Mouse (Mus musculus) liver, embryonic 12.5 days (tissue): Measurements from ENCODE around the gene Alpl. TPM values are rescaled to one million over a fixed set of nuclear protein-coding genes. Genes with fewer than 3 reads are reported as not detected.

Experiments
- ATAC-seq: fragments of 200-750 bp; cut with Nextera tagmentation; 2 replicates; pipeline ENCODE4 v1.8.0; 2017; ENCODE audit warnings: moderate number of reproducible peaks, mild to moderate bottlenecking, moderate library complexity
- H3K27ac ChIP-seq: fragments of 300-500 bp; sonication (generic); 2 replicates; pipeline ENCODE4 v1.5.1; 2016; ENCODE audit warnings: mild to moderate bottlenecking
- H3K27me3 ChIP-seq: fragments of 300-500 bp; sonication (generic); replicated peaks from 2 replicates; pipeline ENCODE4 v1.6.1; 2016; ENCODE audit warnings: mild to moderate bottlenecking, moderate library complexity
- H3K36me3 ChIP-seq: fragments of 300-500 bp; sonication (generic); 2 replicates; pipeline ENCODE4 v1.6.1; 2016; ENCODE audit warnings: mild to moderate bottlenecking, moderate library complexity
- H3K4me1 ChIP-seq: fragments of 300-500 bp; sonication (generic); 2 replicates; pipeline ENCODE4 v1.6.1; 2016
- H3K4me2 ChIP-seq: fragments of 300-500 bp; sonication (generic); 2 replicates; pipeline ENCODE4 v1.6.1; 2016; ENCODE audit warnings: mild to moderate bottlenecking, moderate library complexity
- H3K4me3 ChIP-seq: fragments of 300-500 bp; sonication (generic); 2 replicates; pipeline ENCODE4 v1.5.1; 2016; ENCODE audit warnings: mild to moderate bottlenecking, moderate library complexity
- H3K9ac ChIP-seq: fragments of 300-500 bp; sonication (generic); 2 replicates; pipeline ENCODE4 v1.6.1; 2016; ENCODE audit warnings: mild to moderate bottlenecking, moderate library complexity
- H3K9me3 ChIP-seq: fragments of 300-500 bp; sonication (generic); replicated peaks from 2 replicates; pipeline ENCODE4 v1.6.1; 2016; ENCODE audit warnings: mild to moderate bottlenecking, moderate library complexity
- WGBS: fragments of 180-500 bp; shearing (Covaris S2); methylation state at CpG from one replicate; pipeline ENCODE4 v1.1.7; 2016; ENCODE audit not compliant: insufficient replicate concordance; 5-methylcytosine and 5-hydroxymethylcytosine counted together
- polyA plus RNA-seq: library from polyadenylated mRNA; unstranded; fragments of >200 nt; fragmentation: Nextera tagmentation; extraction: Ambion mirVana; gene quantifications from 2 replicates; pipeline ENCODE4 v1.2.1, GENCODE M21; 2016

Alpl gene
- polyA plus RNA-seq, 1 experiment from 2014 or later: 5.1 TPM

DNA sequence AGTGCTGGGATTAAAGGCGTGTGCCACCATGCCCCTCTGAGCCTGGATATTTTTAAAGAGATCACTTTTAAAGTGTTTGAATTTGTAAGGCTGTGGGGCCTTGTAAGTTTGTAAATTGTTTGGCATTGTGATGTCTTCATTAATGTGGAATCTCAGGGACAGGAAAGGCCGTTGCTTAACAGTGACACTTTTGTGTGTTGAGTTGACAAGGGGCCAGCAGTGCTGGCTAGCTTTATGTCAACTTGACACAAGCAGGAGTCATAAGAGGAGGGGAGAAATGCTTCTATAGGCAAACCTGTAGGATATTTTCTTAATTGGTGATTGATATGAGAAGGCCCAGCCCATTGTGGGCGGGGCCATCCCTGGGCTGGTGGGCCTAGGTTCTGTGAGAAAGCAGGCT lies 15.2 kb downstream of the Alpl start:
- Histone ChIP-seq H3K4me3 (no peak overlapping the region), H3K9ac (no peak overlapping the region), H3K27ac (no peak overlapping the region), H3K27me3 (peaks cover 35% of the 10 kb centered on the region), H3K4me1 (peaks cover 5% of the 10 kb centered on the region), H3K36me3 (no peaks in the 10 kb centered on the region), H3K4me2 (no peak overlapping the region), H3K9me3 (no peaks in the 10 kb centered on the region)
- WGBS: 56% methylated on average over 3 of the region's 3 CpGs
- no peak for ATAC-seq

DNA sequence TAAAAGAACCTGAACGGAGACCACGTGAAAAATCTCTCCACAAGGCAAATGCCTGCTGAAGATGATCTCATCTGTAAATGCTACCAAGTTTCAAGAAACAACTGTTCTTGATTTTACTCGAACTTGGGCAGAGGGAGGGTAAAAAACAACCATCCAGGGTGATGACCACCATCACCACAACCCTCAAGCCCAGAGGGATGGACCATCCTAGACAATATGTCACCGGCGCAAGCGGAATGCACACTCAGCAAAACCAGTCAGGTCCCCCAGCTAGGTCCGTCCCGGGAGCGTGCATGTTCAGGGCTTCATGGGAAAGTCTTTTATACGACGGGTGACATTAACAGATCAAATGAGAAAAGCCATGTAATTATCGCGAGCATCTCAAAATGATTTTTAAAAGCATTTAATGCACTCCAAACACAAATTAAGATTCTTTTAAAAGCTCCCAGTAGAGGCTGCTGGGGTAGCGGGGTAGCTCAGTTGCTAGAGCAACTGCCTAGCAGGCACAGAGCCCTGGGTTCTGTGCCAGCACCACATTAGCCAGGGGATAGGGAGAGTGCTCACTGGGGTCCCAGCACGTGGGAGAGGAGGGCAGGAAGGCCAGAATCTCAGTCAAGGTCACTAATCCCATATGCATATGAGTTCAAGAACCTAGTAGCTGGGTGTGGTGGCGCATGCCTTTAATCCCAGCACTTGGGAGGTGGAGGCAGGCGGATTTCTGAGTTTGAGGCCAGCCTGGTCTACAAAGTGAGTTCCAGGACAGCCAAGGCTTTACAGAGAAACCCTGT lies 17.6 kb downstream of the Alpl start:
- H3K27me3 ChIP-seq: peaks cover 26% of the 10 kb centered on the region
- H3K4me3 ChIP-seq: no peak overlapping the region
- H3K27ac ChIP-seq: no peak overlapping the region
- H3K9me3 ChIP-seq: no peaks in the 10 kb centered on the region
- H3K9ac ChIP-seq: no peak overlapping the region
- ATAC-seq: no peak
- no peak overlapping the region for H3K4me2 ChIP-seq
- H3K4me1 ChIP-seq: no peaks in the 10 kb centered on the region
- no peaks in the 10 kb centered on the region for H3K36me3 ChIP-seq
- WGBS: 69% methylated on average over 17 of the region's 17 CpGs

DNA sequence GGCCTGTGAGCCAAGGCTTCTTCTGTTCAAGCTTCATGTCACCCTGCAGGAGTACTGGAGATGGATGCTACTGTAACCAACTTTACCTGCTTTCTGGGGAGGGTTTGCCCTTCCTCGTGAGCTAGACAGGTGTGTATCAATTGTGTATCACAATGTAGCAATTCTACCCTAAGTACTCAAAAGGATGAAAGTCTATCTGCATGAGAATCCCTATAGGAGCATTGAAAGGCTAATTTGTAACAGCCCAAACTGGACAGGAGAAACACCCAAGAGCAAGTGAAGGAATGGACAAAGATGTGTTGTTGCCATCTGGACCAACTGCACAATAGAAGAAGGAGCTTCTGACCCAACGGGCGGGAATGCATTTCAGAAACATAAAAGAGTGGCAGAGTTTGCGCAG lies 18.3 kb downstream of the Alpl start:
- H3K9me3 ChIP-seq: no peaks in the 10 kb centered on the region
- no peak overlapping the region for H3K4me3 ChIP-seq
- H3K27ac ChIP-seq: no peak overlapping the region
- peaks cover 27% of the 10 kb centered on the region for H3K27me3 ChIP-seq
- WGBS: 77% methylated on average over 4 of the region's 4 CpGs
- H3K9ac ChIP-seq: no peak overlapping the region
- no peaks in the 10 kb centered on the region for H3K36me3 ChIP-seq
- H3K4me2 ChIP-seq: no peak overlapping the region
- no peak for ATAC-seq
- no peaks in the 10 kb centered on the region for H3K4me1 ChIP-seq

DNA sequence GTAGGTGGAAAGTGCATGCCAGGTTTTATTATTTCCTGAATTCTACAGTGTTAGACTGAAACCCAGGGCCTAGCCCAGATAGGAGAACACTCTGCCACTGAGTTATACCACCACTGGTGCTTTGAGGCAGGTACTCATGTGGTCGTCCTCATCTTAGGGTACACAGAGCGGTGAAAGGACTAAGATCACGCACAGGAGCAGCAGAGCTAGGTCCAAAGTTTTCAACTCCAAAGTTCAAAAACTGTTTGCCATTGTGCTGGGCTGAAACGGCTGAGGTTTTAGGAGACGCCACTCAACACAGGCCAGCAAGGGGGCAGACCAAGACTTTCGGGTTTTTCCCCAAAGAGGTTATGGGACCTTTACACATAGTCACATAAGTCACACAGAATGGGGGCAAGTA lies 21.7 kb downstream of the Alpl start:
- Histone ChIP-seq H3K9ac (no peak overlapping the region), H3K4me3 (no peak overlapping the region), H3K27ac (0 out of 2 replicates have a peak overlapping the region, but pooled peaks have one; percentile 28), H3K36me3 (no peaks in the 10 kb centered on the region), H3K27me3 (peaks cover 52% of the 10 kb centered on the region), H3K4me2 (no peak overlapping the region), H3K4me1 (no peaks in the 10 kb centered on the region), H3K9me3 (no peaks in the 10 kb centered on the region)
- no peak for ATAC-seq
- WGBS: 67% methylated on average over 6 of the region's 6 CpGs

DNA sequence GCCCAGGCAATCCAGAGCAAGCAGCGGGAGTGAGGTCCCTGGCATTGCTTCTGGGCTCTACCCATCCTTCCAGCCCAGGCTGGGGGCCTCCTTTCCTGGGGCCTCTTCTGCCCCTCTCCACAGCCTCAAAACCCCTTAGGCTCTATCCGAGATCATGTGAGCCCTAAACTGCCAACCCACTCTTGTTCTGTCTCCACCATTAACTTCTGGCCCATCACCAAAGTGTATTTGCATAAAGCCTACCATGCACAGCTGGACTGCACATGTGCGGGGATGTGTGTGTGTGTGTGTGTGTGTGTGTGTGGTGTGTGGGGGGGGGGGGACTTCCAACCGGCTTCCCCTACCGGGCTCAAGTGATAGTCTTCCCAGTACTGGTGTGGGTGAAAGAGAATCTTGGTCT lies 22.2 kb downstream of the Alpl start:
- H3K4me2 ChIP-seq: no peak overlapping the region
- no peak overlapping the region for H3K9ac ChIP-seq

DNA sequence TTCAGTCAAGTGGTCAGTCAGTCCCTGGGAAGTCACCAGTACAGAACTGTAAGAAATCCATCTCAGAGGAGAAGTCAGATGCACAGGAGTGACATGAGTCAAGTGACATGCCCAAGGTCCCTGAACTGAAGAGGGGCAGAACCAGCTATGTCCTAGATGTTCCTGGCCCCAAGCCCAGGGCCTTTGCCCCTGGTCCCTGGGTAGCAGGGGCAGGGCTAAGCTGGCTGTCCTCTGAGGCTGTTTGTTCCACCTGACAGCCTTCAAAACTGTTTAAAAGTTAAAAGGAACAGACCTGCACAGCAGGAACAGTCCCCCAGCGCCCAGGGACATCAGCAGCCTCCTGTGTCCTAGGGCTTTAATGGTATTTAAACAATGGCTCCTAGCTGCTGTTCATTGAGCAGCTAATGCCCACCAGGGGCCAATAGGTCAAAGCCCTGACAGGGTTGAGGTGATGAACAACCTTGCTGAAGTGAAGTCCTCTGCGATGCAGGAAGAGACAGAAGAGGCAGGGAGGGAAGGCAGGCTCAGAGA lies 22.8 kb downstream of the Alpl start:
- H3K27me3 ChIP-seq: peaks cover 59% of the 10 kb centered on the region
- no peak overlapping the region for H3K4me3 ChIP-seq
- H3K4me2 ChIP-seq: no peak overlapping the region
- H3K9ac ChIP-seq: no peak overlapping the region
- no peaks in the 10 kb centered on the region for H3K9me3 ChIP-seq
- 42% methylated on average over 2 of the region's 2 CpGs for WGBS
- H3K27ac ChIP-seq: no peak overlapping the region
- ATAC-seq: no peak
- H3K36me3 ChIP-seq: no peaks in the 10 kb centered on the region
- H3K4me1 ChIP-seq: no peaks in the 10 kb centered on the region

More for the DNA sequence above, 22.2 kb downstream of the Alpl start:
- no peak for ATAC-seq
- WGBS: 65% methylated on average over 5 of the region's 5 CpGs
- no peak overlapping the region for H3K27ac ChIP-seq
- H3K9me3 ChIP-seq: no peaks in the 10 kb centered on the region
- no peak overlapping the region for H3K4me3 ChIP-seq
- H3K4me1 ChIP-seq: no peaks in the 10 kb centered on the region
- peaks cover 54% of the 10 kb centered on the region for H3K27me3 ChIP-seq
- H3K36me3 ChIP-seq: no peaks in the 10 kb centered on the region

DNA sequence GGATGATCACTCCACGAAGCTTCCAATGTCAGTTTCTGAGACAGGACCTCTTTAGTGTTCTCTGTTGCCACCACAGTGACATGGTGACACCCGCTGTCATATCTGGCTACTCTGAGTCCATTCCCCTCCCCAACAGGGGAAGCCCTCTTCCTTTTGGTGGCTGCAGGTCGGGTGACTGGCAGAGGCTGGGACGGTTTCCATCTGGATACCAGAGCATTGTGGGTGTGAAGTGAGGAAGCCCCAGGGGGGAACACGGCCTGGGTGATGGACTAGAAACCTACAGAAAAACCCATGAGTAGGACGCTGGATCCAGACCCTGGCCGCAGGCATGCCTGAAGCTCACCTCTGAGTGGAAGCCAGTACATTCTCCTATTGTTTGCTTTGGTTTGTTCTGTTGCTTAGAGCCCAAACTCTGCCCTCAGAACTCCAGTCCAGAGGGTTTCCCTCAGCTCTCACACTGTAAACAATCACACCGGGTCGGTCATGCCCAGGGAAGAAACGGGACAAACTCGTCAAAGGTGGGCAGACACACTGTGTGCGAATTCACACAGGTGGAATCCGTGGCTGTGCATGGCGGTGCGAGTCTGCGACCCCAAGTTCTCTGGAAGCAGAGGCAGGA lies 23.6 kb downstream of the Alpl start:
- H3K9ac ChIP-seq: no peak overlapping the region
- 71% methylated on average over 16 of the region's 16 CpGs for WGBS
- H3K4me2 ChIP-seq: no peak overlapping the region
- H3K27ac ChIP-seq: no peak overlapping the region
- no peaks in the 10 kb centered on the region for H3K4me1 ChIP-seq
- no peaks in the 10 kb centered on the region for H3K9me3 ChIP-seq
- no peak for ATAC-seq
- H3K27me3 ChIP-seq: peaks cover 62% of the 10 kb centered on the region
- no peaks in the 10 kb centered on the region for H3K36me3 ChIP-seq
- no peak overlapping the region for H3K4me3 ChIP-seq

DNA sequence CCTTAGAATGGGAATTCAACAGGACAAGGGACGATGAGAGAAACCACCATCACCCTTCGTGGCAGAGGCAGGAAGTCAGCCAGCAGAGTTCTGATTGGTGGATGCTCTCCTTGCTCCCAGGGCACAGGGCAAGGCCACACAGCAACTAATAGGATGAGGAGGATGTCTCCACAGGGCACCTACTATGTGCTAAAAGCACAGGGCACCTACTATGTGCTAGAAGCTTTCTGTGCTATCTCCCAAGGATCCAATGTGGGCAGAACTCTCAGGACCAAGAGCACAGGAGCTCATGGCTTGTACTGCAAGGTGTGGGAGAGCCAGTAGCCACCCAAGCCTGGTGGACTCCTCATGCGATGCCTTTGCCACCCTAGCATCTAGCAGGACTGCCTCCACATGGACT lies 24.4 kb downstream of the Alpl start:
- WGBS: 20% methylated on average over 3 of the region's 3 CpGs
- Histone ChIP-seq H3K4me2 (no peak overlapping the region), H3K36me3 (no peaks in the 10 kb centered on the region), H3K9ac (no peak overlapping the region), H3K27ac (no peak overlapping the region), H3K4me3 (no peak overlapping the region), H3K9me3 (no peaks in the 10 kb centered on the region), H3K4me1 (no peaks in the 10 kb centered on the region), H3K27me3 (peaks cover 62% of the 10 kb centered on the region)
- no peak for ATAC-seq

DNA sequence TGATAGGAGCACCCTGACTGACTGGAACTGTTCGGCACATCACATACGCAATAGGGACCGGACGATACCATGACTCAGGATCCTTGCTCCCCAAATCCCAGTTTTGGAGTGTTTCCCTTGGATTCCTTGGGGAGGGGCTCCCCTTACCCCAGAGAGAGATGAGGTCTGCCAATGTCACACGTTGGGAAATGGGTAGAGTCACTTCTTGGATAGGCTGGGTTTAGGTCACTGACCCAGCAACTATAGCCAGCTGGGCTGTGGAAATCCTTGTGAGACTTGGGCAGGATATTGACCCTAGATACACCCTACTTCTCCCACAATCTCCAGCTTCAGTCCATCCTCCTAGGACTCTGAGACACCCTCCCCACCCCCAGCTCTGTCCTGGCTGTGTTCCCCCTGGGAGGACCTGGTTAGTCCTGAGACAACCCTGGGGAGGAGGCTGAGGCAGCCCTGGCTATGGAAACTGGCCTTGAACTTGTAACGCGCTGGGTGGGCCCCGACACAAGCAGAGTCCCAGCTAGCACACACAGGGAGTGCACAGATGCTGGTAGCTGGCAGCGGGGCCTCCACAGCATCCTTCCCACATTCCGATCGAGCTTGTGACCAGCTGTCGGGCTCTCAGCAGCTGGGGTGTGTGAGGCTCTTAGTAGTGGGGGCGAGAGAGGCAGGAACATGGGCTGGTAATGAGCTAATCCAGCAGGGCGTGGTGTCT lies 25.1 kb downstream of the Alpl start:
- Histone ChIP-seq H3K27me3 (peaks cover 62% of the 10 kb centered on the region), H3K27ac (no peak overlapping the region), H3K9me3 (no peaks in the 10 kb centered on the region), H3K4me2 (no peak overlapping the region), H3K4me3 (no peak overlapping the region), H3K9ac (no peak overlapping the region), H3K4me1 (peaks cover 3% of the 10 kb centered on the region; the same call in 1 of the 2 replicates), H3K36me3 (no peaks in the 10 kb centered on the region)
- 58% methylated on average over 14 of the region's 14 CpGs for WGBS
- ATAC-seq: no peak

DNA sequence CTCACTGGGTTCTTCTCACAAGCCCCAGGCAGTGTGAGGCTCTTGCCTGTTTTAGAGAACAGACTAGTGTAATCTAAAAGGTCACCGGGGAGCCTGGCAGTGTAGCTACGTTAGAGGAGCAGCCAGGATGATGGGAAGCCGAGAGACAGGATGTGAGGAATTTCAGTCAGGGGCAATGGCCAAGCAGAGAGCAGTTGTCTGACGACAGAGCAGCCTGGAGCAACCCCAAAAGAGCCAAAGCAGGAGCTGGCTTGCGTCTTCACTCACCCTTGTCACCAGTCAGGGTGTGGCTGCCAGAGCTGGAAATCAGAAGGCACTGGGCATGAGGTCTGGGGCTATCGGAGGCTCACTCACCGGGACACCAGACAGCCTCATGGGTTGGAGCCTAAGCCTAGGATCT lies 26.5 kb downstream of the Alpl start:
- H3K36me3 ChIP-seq: no peaks in the 10 kb centered on the region
- 47% methylated on average over 7 of the region's 7 CpGs for WGBS

DNA sequence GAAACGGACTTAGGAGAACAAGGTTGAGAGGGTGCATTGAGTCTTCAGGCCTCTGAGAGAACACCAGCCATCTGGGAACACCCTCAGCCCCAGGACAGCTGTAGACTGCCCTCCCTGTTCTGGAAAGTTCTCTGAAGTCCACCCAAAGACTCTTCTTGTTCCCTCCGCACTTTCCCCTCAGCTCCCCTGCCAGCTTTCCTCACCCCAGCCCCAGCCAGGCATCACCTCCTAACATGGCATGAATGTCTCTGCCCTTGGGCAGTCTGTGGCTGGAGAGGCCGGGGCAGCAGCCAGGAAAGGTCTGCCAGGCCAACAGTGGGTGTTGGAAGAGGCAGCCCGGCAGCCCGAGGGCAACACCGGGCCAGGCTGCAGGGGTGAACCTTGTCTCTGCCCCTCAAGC lies 27.4 kb downstream of the Alpl start:
- 64% methylated on average over 6 of the region's 6 CpGs for WGBS
- H3K9ac ChIP-seq: no peak overlapping the region
- no peak overlapping the region for H3K4me3 ChIP-seq
- peaks cover 54% of the 10 kb centered on the region for H3K27me3 ChIP-seq
- H3K4me2 ChIP-seq: no peak overlapping the region
- no peaks in the 10 kb centered on the region for H3K36me3 ChIP-seq
- no peaks in the 10 kb centered on the region for H3K9me3 ChIP-seq
- peaks cover 13% of the 10 kb centered on the region for H3K4me1 ChIP-seq
- no peak overlapping the region for H3K27ac ChIP-seq
- ATAC-seq: no peak

More for the DNA sequence above, 26.5 kb downstream of the Alpl start:
- no peak overlapping the region for H3K4me3 ChIP-seq
- H3K27ac ChIP-seq: no peak overlapping the region
- H3K4me1 ChIP-seq: peaks cover 13% of the 10 kb centered on the region
- no peak overlapping the region for H3K4me2 ChIP-seq
- no peak for ATAC-seq
- peaks cover 60% of the 10 kb centered on the region for H3K27me3 ChIP-seq
- no peak overlapping the region for H3K9ac ChIP-seq
- H3K9me3 ChIP-seq: no peaks in the 10 kb centered on the region

DNA sequence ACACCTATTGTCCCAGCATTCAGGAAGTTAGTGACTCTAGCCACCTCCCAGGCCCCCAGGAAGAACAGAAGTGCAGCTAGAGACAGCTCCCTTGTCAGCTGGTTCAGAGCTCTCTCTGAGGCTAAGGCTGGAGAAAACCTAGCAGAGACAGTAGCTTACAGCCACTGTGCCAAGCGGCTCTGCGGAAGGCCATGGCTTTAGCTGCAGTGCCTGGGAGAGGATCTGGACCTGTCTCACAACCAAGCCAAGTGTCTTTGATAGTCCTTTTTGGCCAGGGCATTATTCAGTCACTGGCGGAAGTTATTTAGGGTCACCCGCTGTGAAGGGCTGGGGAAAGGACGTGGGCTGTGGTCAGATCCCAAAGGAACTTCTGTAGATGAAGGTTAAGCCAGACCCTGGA lies 27.8 kb downstream of the Alpl start:
- 64% methylated on average over 5 of the region's 5 CpGs for WGBS
- Histone ChIP-seq H3K36me3 (no peaks in the 10 kb centered on the region), H3K27ac (no peak overlapping the region), H3K4me2 (no peak overlapping the region), H3K4me1 (peaks cover 13% of the 10 kb centered on the region), H3K9me3 (no peaks in the 10 kb centered on the region), H3K9ac (no peak overlapping the region), H3K27me3 (peaks cover 52% of the 10 kb centered on the region), H3K4me3 (no peak overlapping the region)
- no peak for ATAC-seq
